Mouse (Mus musculus) frontal cortex, postnatal 10 days (tissue): Measurements from ENCODE around the gene Bcdin3d.
"Not testable (repeated sequence)": the region's sequence is repeated elsewhere in the genome, so short reads cannot be mapped to it uniquely, and the experiment has no call there.

ENCODE experiments used
- DNase-seq, 2 experiments: peaks; one replicate each; pipeline ENCODE4 v3.0.0; 2022; ENCODE audit warnings: low spot score in 2 of 2, mixed read lengths in 1 of 2

Gene Bcdin3d

GRCm38 (mm10) chr15:99473801-99474575 is 542 bp downstream of the Bcdin3d start:
- peak in 1 of 2 experiments; percentile 58 for DNase-seq

GRCm38 (mm10) chr15:99472972-99473371 is 1.6 kb downstream of the Bcdin3d start:
- no peak for DNase-seq

DNA sequence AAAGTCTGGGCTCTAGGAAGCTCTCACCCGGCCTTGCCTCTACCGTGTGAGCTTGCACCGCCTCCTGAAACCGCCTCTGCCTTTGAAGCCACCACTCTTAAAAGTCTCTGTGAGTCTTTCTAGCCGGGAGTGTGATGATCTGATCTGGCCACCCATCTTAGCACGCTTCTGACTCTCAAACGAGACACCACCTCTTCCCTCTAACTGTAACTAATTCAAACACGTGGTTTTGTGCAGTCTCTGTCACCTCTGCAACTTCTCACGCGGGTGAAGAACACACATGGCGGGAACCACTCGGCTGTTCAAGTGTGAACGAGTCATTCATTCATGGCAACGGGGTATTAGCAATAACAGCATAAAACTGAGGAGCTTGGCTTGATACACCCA is 2.9 kb downstream of the Bcdin3d start:
- DNase-seq = no peak

- DNase-seq = no peak
Observed at GRCm38 (mm10) chr15:99470971-99471676, 3.4 kb downstream of the Bcdin3d start.

DNA sequence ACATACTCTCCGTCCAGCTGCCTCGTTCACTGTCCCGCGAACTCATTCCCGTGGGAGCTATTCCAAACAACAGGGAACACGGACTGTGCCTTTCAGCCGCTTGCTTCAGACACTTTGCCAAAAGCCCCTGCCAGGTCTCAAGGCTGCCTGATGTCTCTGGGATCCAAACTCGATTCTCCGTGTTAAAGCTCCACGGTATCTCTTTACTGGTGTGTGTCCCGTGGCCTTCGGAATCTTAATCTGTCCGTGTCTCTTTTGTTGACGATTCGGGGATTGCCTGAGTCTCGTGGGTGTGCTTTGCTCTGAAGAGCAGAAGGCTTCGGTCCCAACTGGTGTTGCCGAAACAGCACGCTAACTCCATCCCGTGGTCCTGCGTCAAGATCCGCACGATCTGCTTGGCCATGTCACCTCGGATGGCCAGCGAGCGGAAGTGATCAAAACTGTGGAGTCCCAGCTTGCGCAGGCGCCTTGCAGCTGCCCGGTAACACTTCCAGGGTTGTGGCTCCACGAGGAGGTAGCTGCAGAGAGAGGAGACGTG is 4.2 kb downstream of the Bcdin3d start:
- DNase-seq = no peak

DNA sequence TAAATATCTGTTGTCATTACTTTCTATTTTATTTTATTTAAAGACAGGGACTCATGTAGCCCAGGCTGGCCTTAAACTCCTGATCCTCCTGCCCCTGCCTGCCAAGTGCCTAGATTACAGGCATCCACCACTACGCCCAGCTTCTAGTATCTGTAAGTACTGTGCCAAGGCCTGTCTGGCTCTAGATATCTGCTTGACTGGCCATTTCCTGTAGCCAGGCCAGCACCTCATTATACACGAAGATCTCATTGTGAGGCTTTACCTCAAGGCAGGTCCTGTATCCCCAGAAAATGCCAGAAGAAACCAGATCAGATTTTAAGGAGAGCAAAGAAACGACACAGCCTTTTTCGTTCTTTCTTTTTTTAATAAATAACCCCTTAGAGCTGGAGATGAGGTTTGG is 4.8 kb downstream of the Bcdin3d start:
- DNase-seq = no peak

DNA sequence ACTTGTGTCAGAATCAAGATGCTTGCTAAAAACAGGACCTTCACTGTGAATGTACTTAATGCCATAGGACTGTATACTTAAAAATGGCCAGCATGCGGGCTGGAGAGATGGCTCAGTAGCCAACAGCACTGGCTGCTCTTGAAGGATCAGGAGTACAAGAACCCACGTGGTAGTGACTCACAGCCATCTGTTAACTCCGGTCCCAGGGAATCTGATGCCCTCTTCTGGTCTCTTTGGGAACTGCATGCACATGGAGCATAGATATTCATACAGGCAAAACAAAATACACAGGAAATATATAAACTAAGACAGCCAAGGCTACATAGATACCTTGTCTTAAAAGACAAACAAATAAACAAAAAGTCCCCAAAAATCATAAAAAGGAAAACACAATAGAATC is 5.5 kb downstream of the Bcdin3d start:
- peak; percentile 73 to 78 for DNase-seq

DNA sequence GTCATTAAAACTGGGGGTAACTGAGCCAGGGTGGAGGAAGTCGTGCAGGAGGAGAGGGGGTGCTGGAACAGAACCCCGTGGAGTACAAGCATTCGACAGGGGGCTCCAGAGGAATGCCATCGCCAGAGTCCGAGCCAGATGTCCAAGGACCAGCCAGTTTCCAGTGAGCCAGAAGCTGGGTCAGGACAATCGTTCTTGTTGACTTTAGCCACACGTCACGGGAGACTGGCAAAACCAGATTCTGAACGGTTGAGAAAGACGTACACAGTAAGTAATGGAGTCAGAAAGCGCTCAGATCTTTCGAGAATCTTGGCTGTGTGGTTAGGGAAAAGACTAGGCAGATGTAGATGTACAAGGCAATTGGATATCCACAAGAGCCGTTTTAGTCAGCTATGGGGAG is 11.3 kb downstream of the Bcdin3d start:
- no peak for DNase-seq

- peak; percentile 88 to 90 for DNase-seq
Observed at GRCm38 (mm10) chr15:99457606-99458401, 16.7 kb downstream of the Bcdin3d start, which contains the start of gene Nckap5l. Gene Nckap5l (minus strand): TSS chr15:99457748.

GRCm38 (mm10) chr15:99456963-99457605 is 17.4 kb downstream of the Bcdin3d start:
- peak; percentile 48 to 72 for DNase-seq

- no peak for DNase-seq
Observed at GRCm38 (mm10) chr15:99456338-99456962, 18.1 kb downstream of the Bcdin3d start.

GRCm38 (mm10) chr15:99455415-99455814 is 19.1 kb downstream of the Bcdin3d start:
- no peak for DNase-seq

- no peak for DNase-seq
Observed at GRCm38 (mm10) chr15:99454585-99455279, 19.8 kb downstream of the Bcdin3d start.

DNA sequence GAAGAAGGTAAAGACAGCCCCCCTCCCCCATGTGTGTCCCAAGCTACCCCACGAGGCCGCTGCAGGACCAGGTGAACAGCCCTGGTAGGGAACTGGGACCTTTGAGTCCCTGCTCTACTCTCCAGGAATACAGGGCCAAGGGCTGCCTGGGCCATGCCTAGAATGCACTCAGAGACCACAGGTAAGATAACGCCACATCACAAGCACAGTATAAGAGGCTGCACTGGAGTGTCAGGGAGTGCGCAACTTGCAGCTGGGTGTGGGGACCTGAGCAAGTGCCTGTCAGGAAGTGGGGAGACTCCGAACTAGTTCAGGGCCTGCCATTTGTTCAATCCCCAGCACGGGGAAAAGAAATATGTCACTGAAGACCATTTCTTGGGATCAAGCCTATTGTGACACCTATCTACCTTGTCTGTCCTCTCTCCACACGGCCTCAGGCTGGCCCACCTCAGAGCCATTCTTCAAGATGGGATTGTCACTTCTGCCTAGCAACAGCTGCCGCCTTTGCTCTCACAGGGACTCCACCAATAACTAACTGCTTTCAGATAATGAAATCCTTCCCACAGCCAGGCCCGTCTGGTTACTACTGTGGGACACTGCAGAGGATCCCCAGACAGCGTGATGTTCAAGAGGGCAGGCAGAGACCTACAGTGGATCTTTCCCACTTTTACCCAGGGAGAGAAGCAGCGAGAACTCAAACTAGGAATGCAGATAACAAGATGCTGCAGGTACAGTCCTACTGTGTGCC is 21.2 kb downstream of the Bcdin3d start:
- DNase-seq = no peak

GRCm38 (mm10) chr15:99449751-99450280 is 24.7 kb downstream of the Bcdin3d start:
- no peak for DNase-seq

DNA sequence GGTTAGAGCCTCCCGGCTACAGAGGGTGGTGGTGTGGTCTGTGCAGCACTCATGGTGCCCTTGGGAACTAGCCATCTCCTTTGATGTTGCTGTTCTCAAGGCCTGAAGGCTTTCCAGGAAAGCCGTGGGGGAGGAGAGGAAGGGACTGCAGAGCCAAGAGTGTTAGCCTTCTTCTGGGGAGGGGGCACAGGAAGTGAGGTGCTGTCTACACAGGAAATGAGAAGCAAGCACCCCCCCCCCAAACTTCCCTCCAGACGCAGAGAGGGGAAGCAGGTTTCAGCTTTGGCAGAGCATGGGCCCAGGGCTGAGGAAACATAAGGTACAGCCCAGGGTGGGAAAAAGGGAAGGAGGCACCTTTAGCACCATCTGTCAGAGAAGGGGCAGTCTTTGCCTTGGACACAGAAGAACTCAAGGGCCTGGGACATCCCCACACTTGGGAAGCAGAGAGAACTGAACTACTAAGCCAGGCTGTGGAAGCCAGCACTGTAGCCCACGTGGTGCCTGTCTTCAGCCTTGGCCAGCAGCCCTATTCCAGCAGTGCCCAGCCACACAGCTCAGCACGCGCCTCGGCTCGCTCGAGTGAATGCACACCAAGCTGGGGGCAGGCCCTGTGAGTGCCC is 25.3 kb downstream of the Bcdin3d start:
- peak; percentile 59 to 63 for DNase-seq

DNA sequence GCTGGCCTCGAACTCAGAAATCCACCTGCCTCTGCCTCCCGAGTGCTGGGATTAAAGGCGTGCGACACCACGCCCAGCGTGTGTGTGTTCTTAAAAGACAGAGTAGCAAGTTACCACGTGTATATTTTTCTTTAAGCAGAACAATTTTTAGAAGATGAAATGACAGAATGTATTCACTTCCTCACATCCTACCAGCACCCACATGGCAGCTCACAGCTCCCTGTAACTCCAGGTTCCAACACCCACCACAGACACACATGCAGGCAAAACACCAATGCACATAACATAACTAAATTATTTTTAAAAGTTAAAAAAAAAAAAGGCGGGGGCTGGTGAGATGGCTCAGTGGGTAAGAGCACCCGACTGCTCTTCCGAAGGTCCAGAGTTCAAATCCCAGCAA is 28.4 kb downstream of the Bcdin3d start:
- DNase-seq = not testable (repeated sequence)

- no peak for DNase-seq
Observed at GRCm38 (mm10) chr15:99445567-99445966, 29.0 kb downstream of the Bcdin3d start.

- no peak for DNase-seq
Observed at GRCm38 (mm10) chr15:99442358-99442757, 32.2 kb downstream of the Bcdin3d start.
